Mouse (Mus musculus) E14TG2a.4 (cell line): Measurements from ENCODE around the gene 1110051M20Rik.
"Not testable (repeated sequence)": the region's sequence is repeated elsewhere in the genome, so short reads cannot be mapped to it uniquely, and the experiment has no call there.

Experiments
- H3K27me3 ChIP-seq: 2 replicates; pipeline ENCODE4 v1.6.1; 2014; ENCODE audit warnings: low read length, control low read depth; ENCODE audit not compliant: insufficient read depth
- H3K36me3 ChIP-seq: 2 replicates; pipeline ENCODE4 v1.6.1; 2014; ENCODE audit warnings: low read length, control low read depth; ENCODE audit not compliant: insufficient read depth
- H3K4me1 ChIP-seq: replicated peaks from 2 replicates; pipeline ENCODE4 v1.6.1; 2014; ENCODE audit warnings: low read depth, low read length, control low read depth
- H3K4me3 ChIP-seq: replicated peaks from 2 replicates; pipeline ENCODE4 v1.5.1; 2014; ENCODE audit warnings: mild to moderate bottlenecking, low read length
- H3K9me3 ChIP-seq: 2 replicates; pipeline ENCODE4 v1.6.1; 2014; ENCODE audit warnings: low read length, control low read depth
- CTCF ChIP-seq: conservative IDR thresholded peaks from 2 replicates; pipeline ENCODE4 v1.5.1; 2014; ENCODE audit warnings: low read length
- NANOG ChIP-seq: IDR thresholded peaks from 2 replicates; pipeline ENCODE4 v1.6.1; 2014; ENCODE audit warnings: borderline replicate concordance, low read length, mixed read lengths
- POU5F1 ChIP-seq: IDR thresholded peaks from 2 replicates; pipeline ENCODE4 v1.6.1; 2014; ENCODE audit warnings: low read length, borderline replicate concordance

1110051M20Rik gene

GRCm38 (mm10) chr2:91444286-91444892 lies at the start of gene 1110051M20Rik:
1110051M20Rik (minus strand) TSS chr2:91444704.
- Histone ChIP-seq H3K4me3 (peak within 1 kb of the TSS; percentile 84), H3K9me3 (no peaks in the 10 kb centered on the region), H3K36me3 (no peaks in the 10 kb centered on the region), H3K27me3 (no peaks in the 10 kb centered on the region), H3K4me1 (peaks cover 17% of the 10 kb centered on the region)
- TF ChIP-seq CTCF (no peak), POU5F1 (no peak), NANOG (no peak)

- Histone ChIP-seq H3K27me3 (no peaks in the 10 kb centered on the region), H3K4me3 (no peak overlapping the region), H3K9me3 (no peaks in the 10 kb centered on the region), H3K4me1 (peaks cover 15% of the 10 kb centered on the region), H3K36me3 (peaks cover 65% of the 10 kb centered on the region)
- TF ChIP-seq NANOG (no peak), CTCF (no peak), POU5F1 (no peak)
Measured at GRCm38 (mm10) chr2:91493981-91494380, 49.5 kb upstream of the 1110051M20Rik start.

- Histone ChIP-seq H3K36me3 (peaks cover 63% of the 10 kb centered on the region), H3K9me3 (no peaks in the 10 kb centered on the region), H3K4me3 (no peak overlapping the region), H3K27me3 (no peaks in the 10 kb centered on the region), H3K4me1 (peaks cover 5% of the 10 kb centered on the region; the same call in 1 of the 2 replicates)
- TF ChIP-seq NANOG (no peak), POU5F1 (no peak), CTCF (no peak)
Measured at GRCm38 (mm10) chr2:91492071-91492635, 47.6 kb upstream of the 1110051M20Rik start.

GRCm38 (mm10) chr2:91487295-91487694 lies 42.8 kb upstream of the 1110051M20Rik start:
- TF ChIP-seq CTCF, result peak; percentile 30
- not testable (repeated sequence) for H3K4me1 ChIP-seq, H3K9me3 ChIP-seq, H3K27me3 ChIP-seq, H3K4me3 ChIP-seq
- peaks cover 41% of the 10 kb centered on the region for H3K36me3 ChIP-seq

GRCm38 (mm10) chr2:91485256-91485655 lies 40.8 kb upstream of the 1110051M20Rik start:
- H3K9me3 ChIP-seq, result no peaks in the 10 kb centered on the region
- H3K36me3 ChIP-seq, result peaks cover 34% of the 10 kb centered on the region
- H3K27me3 ChIP-seq, result no peaks in the 10 kb centered on the region
- no peak overlapping the region for H3K4me3 ChIP-seq
- no peak for TF ChIP-seq POU5F1
- no peak for TF ChIP-seq NANOG
- TF ChIP-seq CTCF, result no peak
- H3K4me1 ChIP-seq, result no peaks in the 10 kb centered on the region

- no peaks in the 10 kb centered on the region for H3K4me1 ChIP-seq
- peaks cover 31% of the 10 kb centered on the region for H3K36me3 ChIP-seq
- H3K9me3 ChIP-seq, result no peaks in the 10 kb centered on the region
- TF ChIP-seq POU5F1 (no peak), NANOG (no peak), CTCF (no peak)
- H3K27me3 ChIP-seq, result no peaks in the 10 kb centered on the region
- no peak overlapping the region for H3K4me3 ChIP-seq
Measured at GRCm38 (mm10) chr2:91484698-91485097, 40.2 kb upstream of the 1110051M20Rik start.

- no peaks in the 10 kb centered on the region for H3K27me3 ChIP-seq
- no peaks in the 10 kb centered on the region for H3K9me3 ChIP-seq
- H3K4me1 ChIP-seq, result peaks cover 24% of the 10 kb centered on the region
- no peak overlapping the region for H3K4me3 ChIP-seq
- TF ChIP-seq NANOG, result no peak
- no peak for TF ChIP-seq POU5F1
- peak; percentile 80 for TF ChIP-seq CTCF
- H3K36me3 ChIP-seq, result peaks cover 39% of the 10 kb centered on the region
Measured at GRCm38 (mm10) chr2:91480805-91481514, 36.5 kb upstream of the 1110051M20Rik start.

GRCm38 (mm10) chr2:91480399-91480801 lies 35.9 kb upstream of the 1110051M20Rik start:
- TF ChIP-seq CTCF (no peak), POU5F1 (no peak)
- no peak overlapping the region for H3K4me3 ChIP-seq

GRCm38 (mm10) chr2:91476841-91477240 lies 32.3 kb upstream of the 1110051M20Rik start:
- Histone ChIP-seq H3K9me3 (no peaks in the 10 kb centered on the region), H3K36me3 (peaks cover 60% of the 10 kb centered on the region), H3K4me3 (peak overlapping the region; percentile 43; the same call in 1 of the 2 replicates), H3K27me3 (no peaks in the 10 kb centered on the region), H3K4me1 (peaks cover 48% of the 10 kb centered on the region)
- TF ChIP-seq CTCF (no peak), POU5F1 (no peak), NANOG (no peak)

More at GRCm38 (mm10) chr2:91480399-91480801, 35.9 kb upstream of the 1110051M20Rik start:
- peaks cover 28% of the 10 kb centered on the region for H3K4me1 ChIP-seq
- H3K27me3 ChIP-seq, result no peaks in the 10 kb centered on the region
- H3K36me3 ChIP-seq, result peaks cover 42% of the 10 kb centered on the region
- no peaks in the 10 kb centered on the region for H3K9me3 ChIP-seq
